Comparison of ENCODE assay signal across 13 mouse cellular contexts in genomic region chr8:84128277-84128676, GRCm38 (mm10). TPM values are rescaled to one million over a fixed set of nuclear protein-coding genes. Genes with fewer than 3 reads are reported as not detected.
DNase-seq lines count a peak whose midpoint lies in the region; TF ChIP-seq lines count a peak whose summit lies in the region.
"Had no signal": no experiment of that assay in that cellular context is flagged by ENCODE, and none has a peak within 500 bp of the region (broad histone marks: within the 10 kb centered on the region; RNA-seq: fewer than 3 reads in every experiment).

No protein-coding gene starts in this region.

- no peak overlapping the region for H3K27ac ChIP-seq in layer of hippocampus, adult 2 months
- H3K27ac ChIP-seq in gastrocnemius, adult 2 months = no peak overlapping the region
- H3K27ac ChIP-seq: embryonic facial prominence, embryonic 12.5 days; hindbrain, embryonic 14.5 days had no signal

- no peaks in the 10 kb centered on the region for H3K27me3 ChIP-seq in splenic B cell, adult 2 months (ENCODE audit: control insufficient read depth, insufficient read depth, low read length, poor library complexity, severe bottlenecking)
- H3K27me3 ChIP-seq: embryonic facial prominence, embryonic 12.5 days had no signal

- intact Hi-C loops in gastrocnemius, adult 2 months (cut with DNase I) = no loop called here
- intact Hi-C loops in left cerebral cortex, postnatal 14 days (cut with DNase I) = no loop called here

- no peak for DNase-seq in layer of hippocampus, adult 2 months (ENCODE audit: low spot score in 2 of 2)
- DNase-seq in layer of hippocampus, adult 18-20 months (ENCODE audit: low spot score in 2 of 2) = no peak
- DNase-seq in CD4-positive, CD25-positive, alpha-beta regulatory T cell, adult 2 months (ENCODE audit: low read depth, low spot score) = peak; percentile 73
- peak; percentile 41 for DNase-seq in ES-CJ7 (ENCODE audit: low read depth, low spot score)
- peak; percentile 21 for DNase-seq in splenic B cell, adult 2 months (ENCODE audit: low read depth, low spot score)
- DNase-seq in gastrocnemius, adult 2 months = no peak
- no peak for DNase-seq in left cerebral cortex, postnatal 14 days (ENCODE audit: low spot score in 2 of 2)
- DNase-seq: adrenal gland, postnatal 10 days; cerebellum, adult 18-20 months had no signal

- TF ChIP-seq CTCF in layer of hippocampus, adult 2 months (conservative IDR thresholded peaks at IDR 0.05) = 0 out of 2 replicates have a peak, but pooled peaks have one; percentile 5
- TF ChIP-seq CTCF in gastrocnemius, adult 2 months (IDR thresholded peaks at IDR 0.05) = no peak

- no peak overlapping the region for H3K4me3 ChIP-seq in layer of hippocampus, adult 2 months
- H3K4me3 ChIP-seq in gastrocnemius, adult 2 months = no peak overlapping the region
- H3K4me3 ChIP-seq: embryonic facial prominence, embryonic 12.5 days had no signal

- H3K36me3 ChIP-seq in splenic B cell, adult 2 months (ENCODE audit: control insufficient read depth, insufficient read depth, low read length, poor library complexity, severe bottlenecking) = no peaks in the 10 kb centered on the region

RNA-seq across cellular contexts. Expression of gene Podnl1, which starts 2.5 kb away (rescaled TPM):
- total RNA-seq in layer of hippocampus, adult 2 months (2021) = not detected
- total RNA-seq in layer of hippocampus, adult 18-20 months (2021) = not detected
- total RNA-seq in gastrocnemius, adult 2 months (2021) = not detected
- total RNA-seq in left cerebral cortex, postnatal 14 days (2021) = not detected
- total RNA-seq: left cerebral cortex, postnatal 25 days had no signal

RNA-seq across cellular contexts. Expression of gene Cc2d1a, which starts 19.5 kb away (rescaled TPM):
- total RNA-seq in layer of hippocampus, adult 2 months (2021) = 10 to 100 TPM; 53.2 to 57.8 TPM
- total RNA-seq in layer of hippocampus, adult 18-20 months (2021) = 10 to 100 TPM; 57.4 to 61.0 TPM
- 10 to 100 TPM; 16.8 to 18.6 TPM for total RNA-seq in gastrocnemius, adult 2 months (2021)
- 10 to 100 TPM; 56.4 to 58.3 TPM for total RNA-seq in left cerebral cortex, postnatal 14 days (2021)

RNA-seq across cellular contexts. Expression of gene 4930432K21Rik, which starts 19.5 kb away (rescaled TPM):
- 1 to 10 TPM; 2.1 to 2.9 TPM for total RNA-seq in layer of hippocampus, adult 2 months (2021)
- total RNA-seq in layer of hippocampus, adult 18-20 months (2021) = 1 to 10 TPM; 3.1 to 3.2 TPM
- under 1 TPM; 0.28 to 0.50 TPM for total RNA-seq in gastrocnemius, adult 2 months (2021)
- total RNA-seq in left cerebral cortex, postnatal 14 days (2021) = 1 to 10 TPM; 1.5 to 3.5 TPM

RNA-seq across cellular contexts. Expression of gene Dcaf15, which starts 23.7 kb away (rescaled TPM):
- 10 to 100 TPM; 21.2 to 22.5 TPM for total RNA-seq in layer of hippocampus, adult 2 months (2021)
- total RNA-seq in layer of hippocampus, adult 18-20 months (2021) = 10 to 100 TPM; 16.9 to 17.6 TPM
- 1 to 10 TPM; 4.8 to 5.4 TPM for total RNA-seq in gastrocnemius, adult 2 months (2021)
- total RNA-seq in left cerebral cortex, postnatal 14 days (2021) = 10 to 100 TPM; 21.2 to 21.5 TPM

RNA-seq across cellular contexts. Expression of gene Nanos3, which starts 56.7 kb away (rescaled TPM):
- 1 to 10 TPM; 2.6 to 5.0 TPM for total RNA-seq in layer of hippocampus, adult 2 months (2021)
- 1 to 10 TPM; 2.3 to 2.7 TPM for total RNA-seq in layer of hippocampus, adult 18-20 months (2021)
- not detected for total RNA-seq in gastrocnemius, adult 2 months (2021)
- 1 to 10 TPM; 2.7 to 4.6 TPM for total RNA-seq in left cerebral cortex, postnatal 14 days (2021)
- total RNA-seq: monocyte, adult 5-6 weeks had no signal

Comparison
In these comparisons a context has a peak if more than half of its experiments do, and no peak if none do; other contexts are left out.
1. DNase-seq: peak in CD4-positive, CD25-positive, alpha-beta regulatory T cell, adult 2 months (single experiment), ES-CJ7 (single experiment) and splenic B cell, adult 2 months (single experiment); none in layer of hippocampus, adult 2 months (0 of 2), layer of hippocampus, adult 18-20 months (0 of 2), gastrocnemius, adult 2 months (single experiment) and left cerebral cortex, postnatal 14 days (0 of 2).